Mouse (Mus musculus) frontal cortex, postnatal 36 days (tissue): ENCODE measurements at regions not wholly inside any gene's neighbourhood (a gene's known extent, or its start where the extent isn't known, plus 50 kb on each side); places are given as distances from the start of the nearest gene placed in this dataset.

Experiments used
- DNase-seq, 2 experiments: peaks; one replicate each; pipeline ENCODE4 v3.0.0; 2022; ENCODE audit warnings: low spot score in 2 of 2

GRCm38 (mm10) chr12:44145321-44145720, 64.8 kb downstream of the Dnajb9 start:
- DNase-seq = peak in 1 of 2 experiments; percentile 20

- DNase-seq = peak in 1 of 2 experiments; percentile 36
Observed at GRCm38 (mm10) chr12:44139026-44139425, 71.1 kb downstream of the Dnajb9 start.

- peak; percentile 29 to 49 for DNase-seq
Observed at GRCm38 (mm10) chr12:44128874-44129273, 81.3 kb downstream of the Dnajb9 start.

GRCm38 (mm10) chr12:44105085-44105484, 105.0 kb downstream of the Dnajb9 start:
- DNase-seq = no peak

GRCm38 (mm10) chr12:44099188-44099587, 110.9 kb downstream of the Dnajb9 start:
- DNase-seq = no peak

- no peak for DNase-seq
Observed at GRCm38 (mm10) chr12:44071766-44072165, 138.4 kb downstream of the Dnajb9 start.

GRCm38 (mm10) chr12:44056493-44057163, 153.5 kb downstream of the Dnajb9 start:
- DNase-seq = no peak

- DNase-seq = peak in 1 of 2 experiments; percentile 5
Observed at GRCm38 (mm10) chr12:44045806-44046205, 164.3 kb downstream of the Dnajb9 start.

GRCm38 (mm10) chr12:44044388-44045105, 165.6 kb downstream of the Dnajb9 start:
- DNase-seq = peak; percentile 2 to 15

GRCm38 (mm10) chr12:44006795-44007194, 203.3 kb downstream of the Dnajb9 start:
- no peak for DNase-seq

GRCm38 (mm10) chr12:43983548-43983947, 226.6 kb downstream of the Dnajb9 start:
- no peak for DNase-seq

- DNase-seq = no peak
Observed at GRCm38 (mm10) chr12:43963973-43964372, 246.2 kb downstream of the Dnajb9 start.

GRCm38 (mm10) chr12:43962551-43963120, 247.5 kb downstream of the Dnajb9 start:
- DNase-seq = peak; percentile 3 to 17

- no peak for DNase-seq
Observed at GRCm38 (mm10) chr12:43924228-43924627, 285.9 kb downstream of the Dnajb9 start.

GRCm38 (mm10) chr12:43920396-43920795, 289.7 kb downstream of the Dnajb9 start:
- no peak for DNase-seq

- DNase-seq = no peak
Observed at GRCm38 (mm10) chr12:43919114-43919513, 291.0 kb downstream of the Dnajb9 start.

GRCm38 (mm10) chr12:43916779-43917178, 293.3 kb downstream of the Dnajb9 start:
- no peak for DNase-seq

GRCm38 (mm10) chr12:43899273-43899672, 310.9 kb downstream of the Dnajb9 start:
- no peak for DNase-seq

- no peak for DNase-seq
Observed at GRCm38 (mm10) chr12:43885596-43885995, 324.5 kb downstream of the Dnajb9 start.

- DNase-seq = peak; percentile 19 to 45
Observed at GRCm38 (mm10) chr12:43860479-43860878, 349.6 kb downstream of the Dnajb9 start.

GRCm38 (mm10) chr12:43856370-43856769, 353.8 kb downstream of the Dnajb9 start:
- no peak for DNase-seq

- DNase-seq = no peak
Observed at GRCm38 (mm10) chr12:43852246-43852645, 357.9 kb downstream of the Dnajb9 start.
